In the genomic region with DNA sequence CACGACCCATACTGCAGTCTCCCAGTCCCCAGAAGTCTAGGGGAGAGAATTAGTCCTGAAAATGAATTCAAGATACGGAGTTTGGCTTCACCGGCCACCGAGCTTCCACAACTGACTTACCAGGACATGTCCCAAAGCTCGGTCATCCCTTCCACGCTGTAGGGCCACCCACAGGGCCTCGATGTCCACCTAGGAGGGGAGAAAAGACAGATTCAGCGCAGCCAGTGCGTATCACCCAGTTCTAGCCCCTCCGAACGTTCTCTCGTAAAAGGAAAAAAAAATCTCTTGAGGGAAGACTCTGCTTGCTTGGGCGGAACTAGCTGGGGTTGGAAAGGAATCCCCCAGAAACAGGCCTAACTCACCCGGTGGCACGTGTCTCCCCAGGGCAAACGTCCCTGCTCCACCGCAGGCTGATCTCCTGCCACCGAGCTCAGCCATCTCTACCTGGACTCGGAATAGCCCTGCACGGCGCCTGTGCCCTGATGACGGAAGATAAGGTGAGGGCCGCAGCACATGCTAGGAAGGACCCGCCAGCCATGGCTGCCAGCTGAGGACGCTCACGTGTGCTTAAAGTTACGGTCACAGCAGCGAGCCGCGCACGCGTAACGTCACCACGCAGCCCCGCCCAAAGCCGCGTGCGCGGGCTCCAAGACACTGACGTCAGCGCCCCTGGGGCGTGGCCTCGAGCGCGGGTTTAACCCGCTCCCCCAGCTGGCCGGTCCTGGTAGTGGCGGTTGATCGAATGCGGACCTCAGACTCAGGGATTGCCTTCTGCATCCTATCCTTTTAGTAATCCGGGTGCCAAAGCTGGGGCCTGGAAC, we compare ENCODE assay signal across 8 mouse cellular contexts. TPM values are rescaled to one million over a fixed set of nuclear protein-coding genes. Genes with fewer than 3 reads are reported as not detected.
DNase-seq lines count a peak whose midpoint lies in the region; ATAC-seq lines count a peak whose summit lies in the region.

No protein-coding gene starts in this region.

- peak overlapping the region; percentile 93 for H3K27ac ChIP-seq in forebrain, embryonic 10.5 days
- peak overlapping the region; percentile 94 for H3K27ac ChIP-seq in heart, embryonic 16.5 days (ENCODE audit: low read length)
- peak overlapping the region; percentile 68 for H3K27ac ChIP-seq in liver, embryonic 15.5 days (replicated peaks)
- H3K27ac ChIP-seq in neural tube, embryonic 12.5 days: peak overlapping the region; percentile 62; the same call in 1 of the 2 replicates

- peak; percentile 97 to 99 for DNase-seq in CD8-positive naive resting alpha-beta T cell, adult 2 months (ENCODE audit: low read depth in 2 of 2, low spot score in 2 of 2)
- DNase-seq in c-Kit-positive CD71-negative TER-119-negative erythroid progenitor cells, embryonic 14.5 days (ENCODE audit: low read depth): peak; percentile 99
- DNase-seq in forebrain, embryonic 10.5 days (ENCODE audit: extremely low spot score, low spot score): peak; percentile 97
- peak; percentile 98 to 100 for DNase-seq in kidney, postnatal 36 days
- peak; percentile 95 for DNase-seq in telencephalon, adult 2 months (ENCODE audit: low read depth, low spot score)

- peak overlapping the region; percentile 85 for H3K4me2 ChIP-seq in heart, embryonic 16.5 days (ENCODE audit: low read depth, low read length)
- peak overlapping the region; percentile 89 for H3K4me2 ChIP-seq in liver, embryonic 15.5 days
- peak overlapping the region; percentile 92 for H3K4me2 ChIP-seq in neural tube, embryonic 12.5 days (replicated peaks)

- H3K4me3 ChIP-seq in forebrain, embryonic 10.5 days: peak overlapping the region; percentile 73
- H3K4me3 ChIP-seq in heart, embryonic 16.5 days (ENCODE audit: low read length): peak overlapping the region; percentile 69
- H3K4me3 ChIP-seq in liver, embryonic 15.5 days (replicated peaks): peak overlapping the region; percentile 66
- H3K4me3 ChIP-seq in neural tube, embryonic 12.5 days: peak overlapping the region; percentile 60

- under 1% methylated on average over 51 of the region's 51 CpGs for WGBS in forebrain, embryonic 10.5 days
- WGBS in heart, embryonic 16.5 days: under 1% methylated on average over 51 of the region's 51 CpGs
- under 1% methylated on average over 51 of the region's 51 CpGs for WGBS in liver, embryonic 15.5 days (ENCODE audit: insufficient replicate concordance)
- WGBS in neural tube, embryonic 12.5 days: under 1% methylated on average over 51 of the region's 51 CpGs

- ATAC-seq in heart, embryonic 16.5 days (replicated peaks; ENCODE audit: extremely low read depth, insufficient read depth, low FRiP score): peak; percentile 94
- ATAC-seq in liver, embryonic 15.5 days (ENCODE audit: insufficient read depth): peak; percentile 92
- ATAC-seq in neural tube, embryonic 12.5 days (ENCODE audit: low FRiP score, low read depth): peak; percentile 93

- H3K36me3 ChIP-seq in forebrain, embryonic 10.5 days (replicated peaks): peaks cover 43% of the 10 kb centered on the region
- H3K36me3 ChIP-seq in heart, embryonic 16.5 days (ENCODE audit: control insufficient read depth, insufficient read depth): peaks cover 22% of the 10 kb centered on the region
- H3K36me3 ChIP-seq in liver, embryonic 15.5 days (replicated peaks): peaks cover 30% of the 10 kb centered on the region
- H3K36me3 ChIP-seq in neural tube, embryonic 12.5 days: peaks cover 26% of the 10 kb centered on the region

- H3K9ac ChIP-seq in heart, embryonic 16.5 days (ENCODE audit: low read length): peak overlapping the region; percentile 87
- H3K9ac ChIP-seq in liver, embryonic 15.5 days: peak overlapping the region; percentile 73
- H3K9ac ChIP-seq in neural tube, embryonic 12.5 days: peak overlapping the region; percentile 69

- H3K9me3 ChIP-seq in forebrain, embryonic 10.5 days: no peaks in the 10 kb centered on the region
- H3K9me3 ChIP-seq in heart, embryonic 16.5 days (replicated peaks; ENCODE audit: control insufficient read depth, low read length): no peaks in the 10 kb centered on the region
- H3K9me3 ChIP-seq in liver, embryonic 15.5 days (replicated peaks): no peaks in the 10 kb centered on the region
- no peaks in the 10 kb centered on the region for H3K9me3 ChIP-seq in neural tube, embryonic 12.5 days

- H3K4me1 ChIP-seq in forebrain, embryonic 10.5 days: peaks cover 33% of the 10 kb centered on the region
- peaks cover 11% of the 10 kb centered on the region for H3K4me1 ChIP-seq in heart, embryonic 16.5 days (ENCODE audit: control insufficient read depth, insufficient read depth, low read length)
- H3K4me1 ChIP-seq in liver, embryonic 15.5 days (replicated peaks): peaks cover 27% of the 10 kb centered on the region
- peaks cover 11% of the 10 kb centered on the region for H3K4me1 ChIP-seq in neural tube, embryonic 12.5 days

- no peaks in the 10 kb centered on the region for H3K27me3 ChIP-seq in forebrain, embryonic 10.5 days (ENCODE audit: poor library complexity, severe bottlenecking)
- H3K27me3 ChIP-seq in heart, embryonic 16.5 days (ENCODE audit: control insufficient read depth, insufficient read depth, low read length): no peaks in the 10 kb centered on the region
- H3K27me3 ChIP-seq in liver, embryonic 15.5 days: no peaks in the 10 kb centered on the region
- no peaks in the 10 kb centered on the region for H3K27me3 ChIP-seq in neural tube, embryonic 12.5 days (replicated peaks)

RNA-seq across cellular contexts. Expression of a gene that starts 7.6 kb away (rescaled TPM):
- polyA plus RNA-seq in forebrain, embryonic 10.5 days (2016; fragmentation: Nextera tagmentation; extraction: Ambion mirVana): 0.97 and 1.0 TPM in 2 replicates
- 3.4 and 6.8 TPM in 2 replicates for polyA plus RNA-seq in heart, embryonic 16.5 days (2015; fragmentation: Nextera tagmentation; extraction: Ambion mirVana)
- polyA plus RNA-seq in liver, embryonic 15.5 days (2015; fragmentation: Nextera tagmentation; extraction: Ambion mirVana): 9.4 and 9.6 TPM in 2 replicates
- 0.97 and 1.0 TPM in 2 replicates for polyA plus RNA-seq in neural tube, embryonic 12.5 days (2016; fragmentation: Nextera tagmentation; extraction: Ambion mirVana)

RNA-seq across cellular contexts. Expression of a gene that starts 18.3 kb away (rescaled TPM):
- polyA plus RNA-seq in forebrain, embryonic 10.5 days (2016; fragmentation: Nextera tagmentation; extraction: Ambion mirVana): 99.5 and 107 TPM in 2 replicates
- 58.7 TPM in 2 replicates for polyA plus RNA-seq in heart, embryonic 16.5 days (2015; fragmentation: Nextera tagmentation; extraction: Ambion mirVana)
- polyA plus RNA-seq in liver, embryonic 15.5 days (2015; fragmentation: Nextera tagmentation; extraction: Ambion mirVana): 40.1 and 43.9 TPM in 2 replicates
- polyA plus RNA-seq in neural tube, embryonic 12.5 days (2016; fragmentation: Nextera tagmentation; extraction: Ambion mirVana): 100 and 103 TPM in 2 replicates

RNA-seq across cellular contexts. Expression of a gene that starts 52.7 kb away (rescaled TPM):
- 16.9 and 18.7 TPM in 2 replicates for polyA plus RNA-seq in forebrain, embryonic 10.5 days (2016; fragmentation: Nextera tagmentation; extraction: Ambion mirVana)
- 22.1 and 24.2 TPM in 2 replicates for polyA plus RNA-seq in heart, embryonic 16.5 days (2015; fragmentation: Nextera tagmentation; extraction: Ambion mirVana)
- polyA plus RNA-seq in liver, embryonic 15.5 days (2015; fragmentation: Nextera tagmentation; extraction: Ambion mirVana): 7.6 TPM in 2 replicates
- polyA plus RNA-seq in neural tube, embryonic 12.5 days (2016; fragmentation: Nextera tagmentation; extraction: Ambion mirVana): 13.8 and 14.2 TPM in 2 replicates

Comparison
In these comparisons a context has a peak if more than half of its experiments do, and no peak if none do; other contexts are left out.
1. Peak in every context shown above with its lines: DNase-seq, ATAC-seq, H3K4me3 ChIP-seq and H3K27ac ChIP-seq.